Mouse (Mus musculus) regulatory T cell (primary cell): ENCODE results near the gene Naa16.
"Not testable (repeated sequence)": the region's sequence is repeated elsewhere in the genome, so short reads cannot be mapped to it uniquely, and the experiment has no call there.

Experiments
- in situ Hi-C: fragments of 300-600 bp; cut with MboI, MseI; formaldehyde crosslinking; loops from one replicate; pipeline ENCODE4 v1.15.1; 2025; ENCODE audit warnings: high pct_unique_total_duplicates

Gene Naa16

GRCm38 (mm10) chr14:79390265-79390926 lies at the start of gene Naa16:
TSS of gene Naa16 (minus strand) at chr14:79390778.
- in situ Hi-C loops = loop anchor here (5.0 to 10.0 kb wide), 2 partner anchors 77 to 194 kb away; partner anchors contain the start of gene Sugt1

- in situ Hi-C loops = no loop called here
Measured at GRCm38 (mm10) chr14:79434068-79434467, 43.5 kb upstream of the Naa16 start.

- in situ Hi-C loops = not testable (repeated sequence)
Measured at GRCm38 (mm10) chr14:79426730-79427365, 36.3 kb upstream of the Naa16 start.

DNA sequence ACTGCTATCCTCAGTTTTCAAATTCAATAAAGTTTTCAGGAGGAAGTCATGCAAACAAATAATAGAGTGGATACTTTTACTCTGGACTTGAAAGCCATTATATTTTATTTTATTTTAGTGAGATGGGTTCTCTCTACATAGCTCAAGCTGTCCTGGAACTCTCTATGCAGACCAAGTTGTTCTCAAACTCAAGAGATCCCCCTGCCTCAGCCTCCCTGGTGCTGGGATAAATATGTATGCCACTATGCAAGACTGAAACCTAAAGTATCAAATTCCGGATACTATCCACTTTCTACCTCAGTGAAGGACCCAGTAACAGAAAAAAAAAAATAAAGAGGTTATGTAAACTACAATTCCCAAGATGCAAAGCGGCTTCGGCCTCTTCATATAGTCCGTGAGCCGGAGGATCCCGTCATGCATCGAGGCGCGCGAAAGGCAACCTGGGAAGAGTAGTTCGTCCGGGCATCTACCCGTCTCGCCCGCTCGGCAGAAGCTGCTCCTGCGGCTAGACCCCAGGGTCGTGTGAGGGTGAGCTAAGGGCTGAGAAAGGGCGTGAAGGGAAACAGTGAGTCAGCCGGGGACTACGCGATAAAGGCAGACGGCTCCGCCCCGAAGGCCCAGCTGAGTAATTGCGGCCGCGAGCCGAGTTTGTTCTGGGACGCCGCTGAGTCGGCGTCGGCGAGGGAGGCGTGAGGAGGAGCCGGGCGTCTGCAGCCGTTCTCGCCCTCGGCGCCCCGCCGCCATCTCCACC lies 35.6 kb upstream of the Naa16 start, which contains the start of gene Kbtbd7:
TSS of gene Kbtbd7 (plus strand) at position 533 of the 751 bp plus-strand sequence.
- in situ Hi-C loops = no loop called here

GRCm38 (mm10) chr14:79420083-79420685 lies 29.6 kb upstream of the Naa16 start:
- in situ Hi-C loops = no loop called here

DNA sequence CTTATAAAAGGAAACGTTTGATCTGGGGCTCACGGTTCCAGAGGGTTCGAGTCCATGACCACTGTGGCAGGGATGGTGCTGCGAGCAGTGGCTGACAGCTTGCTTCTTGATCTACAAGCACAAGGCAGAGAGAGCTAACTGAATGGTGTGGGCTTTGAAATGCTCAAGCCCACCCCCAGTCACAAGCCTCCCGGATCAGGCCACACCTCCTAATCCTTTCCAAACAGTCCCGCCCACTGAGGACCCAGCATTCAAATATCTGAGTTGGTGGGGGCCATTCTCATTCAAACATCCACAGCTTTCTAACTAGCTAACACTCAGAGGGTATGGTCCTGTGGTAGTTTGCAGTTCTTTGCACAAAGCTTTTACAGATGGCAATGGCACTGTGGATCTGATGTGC lies 22.5 kb upstream of the Naa16 start:
- in situ Hi-C loops = no loop called here

- in situ Hi-C loops = no loop called here
Measured at GRCm38 (mm10) chr14:79410662-79411061, 20.1 kb upstream of the Naa16 start.

- in situ Hi-C loops = loop anchor here (10.0 kb wide), 1 partner anchor 1215 kb away; no protein-coding TSS in a partner anchor
Measured at GRCm38 (mm10) chr14:79409278-79409830, 18.8 kb upstream of the Naa16 start.

DNA sequence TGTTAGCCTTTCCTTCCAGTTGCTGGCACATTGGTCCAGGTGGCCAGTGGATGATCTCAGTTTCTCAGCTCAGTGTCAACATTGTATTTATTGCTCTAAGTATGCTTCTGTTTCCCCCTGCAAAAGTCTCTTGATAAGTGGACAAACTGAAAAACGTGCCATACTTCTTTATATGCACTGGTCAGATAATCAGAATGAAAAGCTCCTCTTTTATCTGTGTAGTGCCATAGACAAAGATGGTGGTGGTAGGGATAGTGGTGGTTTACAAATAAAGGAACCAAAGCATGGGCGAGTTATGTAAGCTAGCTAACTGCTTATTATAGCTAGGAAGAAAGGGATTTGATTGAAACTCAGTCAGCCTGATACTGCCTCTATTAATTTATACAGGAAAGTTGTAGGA lies 17.1 kb upstream of the Naa16 start:
- in situ Hi-C loops = loop anchor here (10.0 kb wide), 1 partner anchor 1213 kb away; no protein-coding TSS in a partner anchor

- in situ Hi-C loops = loop anchor here (10.0 kb wide), 1 partner anchor 187 kb away; the partner anchor contains the start of gene Sugt1
Measured at GRCm38 (mm10) chr14:79397321-79398122, 6.9 kb upstream of the Naa16 start, which contains the start of gene Mtrf1. TSS of gene Mtrf1 (plus strand) at chr14:79397772.

GRCm38 (mm10) chr14:79394564-79394963 lies 4.0 kb upstream of the Naa16 start:
- in situ Hi-C loops = loop anchor here (5.0 to 10.0 kb wide), 2 partner anchors 73 to 190 kb away; partner anchors contain the start of gene Sugt1

DNA sequence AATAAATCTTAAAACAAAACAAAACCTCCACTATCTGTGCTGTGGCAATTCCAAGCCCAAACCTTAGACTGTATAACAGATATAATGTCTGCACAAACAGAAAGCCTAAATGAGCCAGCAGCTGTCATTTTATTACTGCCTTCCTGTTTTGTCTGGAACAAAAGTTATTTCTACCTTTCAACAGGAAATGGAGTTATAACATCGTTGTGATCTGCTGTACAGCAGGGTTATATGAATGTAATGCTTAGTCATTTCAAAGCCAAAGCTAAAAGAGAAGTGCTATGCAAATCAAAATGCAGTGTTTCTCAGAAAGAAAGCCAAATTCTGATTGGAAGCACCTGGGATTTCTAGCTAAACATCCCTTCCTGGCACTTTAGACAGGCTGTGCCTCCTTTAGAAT lies 2.7 kb upstream of the Naa16 start:
- in situ Hi-C loops = loop anchor here (5.0 to 10.0 kb wide), 2 partner anchors 74 to 192 kb away; partner anchors contain the start of gene Sugt1

DNA sequence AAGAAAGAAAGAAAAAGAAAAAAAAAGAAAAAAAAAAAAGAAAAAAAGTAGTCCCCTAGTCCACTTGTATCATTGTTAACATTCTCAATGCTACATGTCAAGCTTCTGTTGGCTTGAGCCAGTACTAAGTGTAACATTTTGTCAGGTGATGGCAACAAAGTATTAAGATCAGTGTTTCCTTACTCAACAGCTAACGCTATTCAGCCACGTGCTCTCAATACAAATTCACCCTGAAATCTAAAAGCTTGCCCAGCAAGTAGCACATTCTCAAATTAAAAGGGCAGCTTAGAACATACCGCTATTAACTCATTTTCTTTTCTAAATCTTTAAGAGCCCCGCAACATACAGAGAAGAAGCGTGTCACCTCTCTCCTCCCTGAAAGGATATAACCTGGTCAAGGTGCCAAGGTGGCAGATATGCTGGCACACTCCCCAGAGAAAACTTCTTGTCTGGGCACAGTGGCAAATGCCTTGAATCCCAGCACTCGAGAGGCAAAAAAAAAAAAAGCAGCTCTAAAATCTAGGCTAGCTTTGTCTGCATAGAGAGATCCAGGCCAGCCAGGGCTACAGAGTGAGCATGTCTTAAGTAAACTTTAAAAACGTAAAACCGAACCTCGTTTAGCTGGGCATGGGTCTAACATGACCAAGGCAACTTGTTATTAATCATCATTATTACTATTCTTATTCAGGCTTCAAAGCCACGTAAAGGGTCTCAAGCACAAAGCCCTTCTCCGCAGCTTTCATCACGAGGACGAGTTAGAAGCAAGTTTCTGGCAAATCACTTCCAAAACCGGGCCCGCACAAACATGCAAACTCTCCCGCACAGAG lies 927 bp downstream of the Naa16 start:
- in situ Hi-C loops = loop anchor here (5.0 to 10.0 kb wide), 2 partner anchors 78 to 195 kb away; partner anchors contain the start of gene Sugt1

DNA sequence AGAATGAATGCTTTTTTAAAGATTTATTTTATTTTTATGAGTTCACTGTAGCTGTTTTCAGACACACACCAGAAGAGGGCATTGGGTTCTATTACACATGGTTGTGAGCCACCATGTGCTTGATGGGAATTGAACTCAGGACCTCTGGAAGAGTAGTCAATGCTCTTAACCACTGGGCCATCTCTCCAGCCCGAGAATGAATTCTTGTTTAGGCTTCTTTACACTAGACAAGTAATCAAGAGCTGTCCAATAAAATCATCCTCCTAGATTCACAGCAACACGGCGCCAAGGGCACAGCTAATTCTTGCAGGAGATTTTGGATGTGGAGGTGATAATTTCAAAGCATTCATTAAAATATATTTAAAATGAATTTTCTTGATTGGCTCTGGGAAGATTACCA lies 2.3 kb downstream of the Naa16 start:
- in situ Hi-C loops = no loop called here

- in situ Hi-C loops = no loop called here
Measured at GRCm38 (mm10) chr14:79383120-79383519, 7.5 kb downstream of the Naa16 start.

- in situ Hi-C loops = loop anchor here (5.0 kb wide), 1 partner anchor 35 kb away; no protein-coding TSS in a partner anchor
Measured at GRCm38 (mm10) chr14:79377041-79377440, 13.5 kb downstream of the Naa16 start.

- in situ Hi-C loops = no loop called here
Measured at GRCm38 (mm10) chr14:79358055-79358454, 32.5 kb downstream of the Naa16 start.

GRCm38 (mm10) chr14:79346384-79346783 lies 44.2 kb downstream of the Naa16 start:
- in situ Hi-C loops = no loop called here

DNA sequence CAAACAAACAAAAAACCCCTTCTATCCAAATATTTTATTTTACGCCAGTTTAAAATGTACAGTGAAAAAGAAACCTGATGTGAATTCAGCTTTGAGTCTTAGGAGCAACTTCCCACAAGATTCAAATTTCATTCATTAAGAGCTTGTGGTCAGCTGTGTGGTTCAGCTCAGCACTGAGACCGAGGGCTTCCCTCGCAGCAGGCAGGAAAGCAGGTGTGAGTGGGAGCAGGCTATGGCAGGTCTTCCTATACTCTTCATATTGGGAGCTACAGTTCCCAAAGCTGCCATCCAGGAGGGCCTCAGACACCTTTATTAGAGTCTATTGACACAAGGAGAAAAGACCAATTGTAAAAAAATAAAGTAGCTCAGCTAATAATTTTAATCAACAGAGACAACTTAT lies 55.0 kb downstream of the Naa16 start:
- in situ Hi-C loops = no loop called here
